Mouse (Mus musculus) stomach, embryonic 14.5 days (tissue): Measurements from ENCODE around the gene Pcyt1a. TPM values are rescaled to one million over a fixed set of nuclear protein-coding genes. Genes with fewer than 3 reads are reported as not detected.

Experiments used
- ATAC-seq: fragments of 200-750 bp; cut with Nextera tagmentation; 2 replicates; pipeline ENCODE4 v1.8.0; 2017; ENCODE audit warnings: low read depth, moderate TSS enrichment; ENCODE audit not compliant: insufficient number of reproducible peaks, insufficient read depth, low FRiP score
- H3K27ac ChIP-seq: fragments of 300-500 bp; sonication (generic); 2 replicates; pipeline ENCODE4 v1.5.1; 2014; ENCODE audit warnings: mild to moderate bottlenecking, low read length, moderate library complexity, mixed read lengths
- H3K27me3 ChIP-seq: fragments of 300-500 bp; sonication (generic); 2 replicates; pipeline ENCODE4 v1.6.1; 2014; ENCODE audit warnings: low read length, control low read depth, mixed read lengths; ENCODE audit not compliant: control insufficient read depth, insufficient read depth
- H3K36me3 ChIP-seq: fragments of 300-500 bp; sonication (generic); 2 replicates; pipeline ENCODE4 v1.6.1; 2014; ENCODE audit warnings: mild to moderate bottlenecking, control low read depth, low read length, moderate library complexity, mixed read lengths; ENCODE audit not compliant: control insufficient read depth, insufficient read depth
- H3K4me1 ChIP-seq: fragments of 300-500 bp; sonication (generic); 2 replicates; pipeline ENCODE4 v1.6.1; 2014; ENCODE audit warnings: low read length, control low read depth, mixed read lengths; ENCODE audit not compliant: control insufficient read depth, insufficient read depth
- H3K4me2 ChIP-seq: fragments of 300-500 bp; sonication (generic); replicated peaks from 2 replicates; pipeline ENCODE4 v1.6.1; 2014; ENCODE audit warnings: low read depth, low read length, control low read depth
- H3K4me3 ChIP-seq: fragments of 300-500 bp; sonication (generic); 2 replicates; pipeline ENCODE4 v1.5.1; 2014; ENCODE audit warnings: low read depth, low read length, control low read depth
- H3K9ac ChIP-seq: fragments of 300-500 bp; sonication (generic); replicated peaks from 2 replicates; pipeline ENCODE4 v1.6.1; 2014; ENCODE audit warnings: low read depth, mild to moderate bottlenecking, control low read depth, low read length, moderate library complexity, mixed read lengths
- H3K9me3 ChIP-seq: fragments of 300-500 bp; sonication (generic); 2 replicates; pipeline ENCODE4 v1.6.1; 2016; ENCODE audit warnings: low read depth, low read length, control low read depth; ENCODE audit not compliant: control insufficient read depth
- WGBS: fragments of 180-500 bp; shearing (Covaris S2); extraction: QIAGEN DNeasy Blood & Tissue Kit; methylation state at CpG from one replicate; pipeline ENCODE4 v1.1.7; 2014; 5-methylcytosine and 5-hydroxymethylcytosine counted together
- polyA plus RNA-seq: library from polyadenylated mRNA; unstranded; fragments of >200 nt; fragmentation: Nextera tagmentation; extraction: Ambion mirVana; gene quantifications from 2 replicates; pipeline ENCODE4 v1.2.1, GENCODE M21; 2014

Gene Pcyt1a
- polyA plus RNA-seq, 1 experiment from 2014 or later = 40.3 TPM

- 80% methylated on average over 8 of the region's 8 CpGs for WGBS
- no peak for ATAC-seq
These were observed 75.6 kb downstream of the Pcyt1a start for GRCm38 (mm10) chr16:32506298-32506697.

GRCm38 (mm10) chr16:32506868-32507267 lies 76.1 kb downstream of the Pcyt1a start:
- Histone ChIP-seq H3K4me2 (no peak overlapping the region), H3K4me3 (no peak overlapping the region), H3K9ac (no peak overlapping the region), H3K27me3 (no peaks in the 10 kb centered on the region), H3K36me3 (no peaks in the 10 kb centered on the region), H3K4me1 (0 out of 2 replicates have a peak, but pooled peaks cover 3% of the 10 kb centered on the region), H3K27ac (no peak overlapping the region), H3K9me3 (no peaks in the 10 kb centered on the region)
- no peak for ATAC-seq
- 76% methylated on average over 7 of the region's 7 CpGs for WGBS

More at GRCm38 (mm10) chr16:32506298-32506697, 75.6 kb downstream of the Pcyt1a start:
- no peak overlapping the region for H3K4me3 ChIP-seq
- H3K4me1 ChIP-seq = 0 out of 2 replicates have a peak, but pooled peaks cover 3% of the 10 kb centered on the region
- H3K9me3 ChIP-seq = no peaks in the 10 kb centered on the region
- no peaks in the 10 kb centered on the region for H3K27me3 ChIP-seq
- H3K4me2 ChIP-seq = no peak overlapping the region
- no peaks in the 10 kb centered on the region for H3K36me3 ChIP-seq
- no peak overlapping the region for H3K9ac ChIP-seq
- H3K27ac ChIP-seq = no peak overlapping the region

- Histone ChIP-seq H3K4me1 (0 out of 2 replicates have a peak, but pooled peaks cover 5% of the 10 kb centered on the region), H3K27me3 (no peaks in the 10 kb centered on the region), H3K4me3 (no peak overlapping the region), H3K4me2 (no peak overlapping the region), H3K9me3 (no peaks in the 10 kb centered on the region), H3K27ac (no peak overlapping the region), H3K9ac (no peak overlapping the region), H3K36me3 (no peaks in the 10 kb centered on the region)
- no peak for ATAC-seq
- WGBS = 24% methylated on average over 9 of the region's 9 CpGs
These were observed 76.7 kb downstream of the Pcyt1a start for GRCm38 (mm10) chr16:32507407-32507806.

GRCm38 (mm10) chr16:32508035-32508434 lies 77.3 kb downstream of the Pcyt1a start:
- 81% methylated on average over 5 of the region's 5 CpGs for WGBS

GRCm38 (mm10) chr16:32508506-32509065 lies 77.9 kb downstream of the Pcyt1a start:
- H3K36me3 ChIP-seq = no peaks in the 10 kb centered on the region
- no peaks in the 10 kb centered on the region for H3K9me3 ChIP-seq
- 52% methylated on average over 3 of the region's 3 CpGs for WGBS
- no peak overlapping the region for H3K9ac ChIP-seq
- no peaks in the 10 kb centered on the region for H3K27me3 ChIP-seq
- no peak overlapping the region for H3K4me2 ChIP-seq
- H3K4me3 ChIP-seq = no peak overlapping the region
- ATAC-seq = no peak
- H3K27ac ChIP-seq = peak overlapping the region; percentile 72; the same call in 1 of the 2 replicates
- 0 out of 2 replicates have a peak, but pooled peaks cover 5% of the 10 kb centered on the region for H3K4me1 ChIP-seq

More at GRCm38 (mm10) chr16:32508035-32508434, 77.3 kb downstream of the Pcyt1a start:
- Histone ChIP-seq H3K4me3 (no peak overlapping the region), H3K9ac (no peak overlapping the region), H3K36me3 (no peaks in the 10 kb centered on the region), H3K27me3 (no peaks in the 10 kb centered on the region), H3K4me1 (0 out of 2 replicates have a peak, but pooled peaks cover 5% of the 10 kb centered on the region), H3K9me3 (no peaks in the 10 kb centered on the region), H3K4me2 (no peak overlapping the region), H3K27ac (no peak overlapping the region)
- ATAC-seq = no peak

- 0 out of 2 replicates have a peak, but pooled peaks cover 5% of the 10 kb centered on the region for H3K4me1 ChIP-seq
- peak; percentile 93 for ATAC-seq
- 40% methylated on average over 9 of the region's 9 CpGs for WGBS
- no peak overlapping the region for H3K4me3 ChIP-seq
- no peak overlapping the region for H3K4me2 ChIP-seq
- no peak overlapping the region for H3K9ac ChIP-seq
- no peaks in the 10 kb centered on the region for H3K9me3 ChIP-seq
- peak overlapping the region; percentile 72; the same call in 1 of the 2 replicates for H3K27ac ChIP-seq
- H3K36me3 ChIP-seq = no peaks in the 10 kb centered on the region
- H3K27me3 ChIP-seq = no peaks in the 10 kb centered on the region
These were observed 78.6 kb downstream of the Pcyt1a start for GRCm38 (mm10) chr16:32509066-32509942.

- WGBS = 68% methylated on average over 18 of the region's 18 CpGs
- Histone ChIP-seq H3K4me3 (no peak overlapping the region), H3K27ac (no peak overlapping the region; the same call in 1 of the 2 replicates), H3K4me1 (0 out of 2 replicates have a peak, but pooled peaks cover 5% of the 10 kb centered on the region), H3K9ac (no peak overlapping the region), H3K9me3 (no peaks in the 10 kb centered on the region), H3K36me3 (no peaks in the 10 kb centered on the region), H3K27me3 (no peaks in the 10 kb centered on the region), H3K4me2 (no peak overlapping the region)
- no peak for ATAC-seq
These were observed 79.9 kb downstream of the Pcyt1a start for GRCm38 (mm10) chr16:32510399-32511337.

GRCm38 (mm10) chr16:32511338-32511734 lies 80.6 kb downstream of the Pcyt1a start:
- Histone ChIP-seq H3K9ac (no peak overlapping the region), H3K4me3 (no peak overlapping the region), H3K4me2 (no peak overlapping the region), H3K36me3 (no peaks in the 10 kb centered on the region), H3K9me3 (no peaks in the 10 kb centered on the region), H3K4me1 (peaks cover 12% of the 10 kb centered on the region; the same call in 1 of the 2 replicates), H3K27me3 (no peaks in the 10 kb centered on the region), H3K27ac (no peak overlapping the region)
- 79% methylated on average over 3 of the region's 3 CpGs for WGBS
- ATAC-seq = no peak
